Mouse (Mus musculus) midbrain, postnatal 0 days (tissue): ENCODE measurements around the gene E2f1. TPM values are rescaled to one million over a fixed set of nuclear protein-coding genes. Genes with fewer than 3 reads are reported as not detected.
A peak's percentile ranks its signal among the peaks of the same experiment; 100 is the strongest.

Experiments
- ATAC-seq: fragments of 200-750 bp; cut with Nextera tagmentation; 2 replicates; pipeline ENCODE4 v1.8.0; 2017; ENCODE audit warnings: moderate number of reproducible peaks, mild to moderate bottlenecking, moderate TSS enrichment, moderate library complexity; ENCODE audit not compliant: low FRiP score
- DNase-seq: peaks from one replicate; pipeline ENCODE4 v3.0.0-alpha.2; 2015; ENCODE audit warnings: low spot score
- H3K27ac ChIP-seq: fragments of 300-500 bp; sonication (generic); 2 replicates; pipeline ENCODE4 v1.5.1; 2014; ENCODE audit warnings: low read depth, mild to moderate bottlenecking, low read length, mixed read lengths
- H3K27me3 ChIP-seq: fragments of 300-500 bp; sonication (generic); 2 replicates; pipeline ENCODE4 v1.6.1; 2014; ENCODE audit warnings: low read length, control low read depth, mixed read lengths; ENCODE audit not compliant: insufficient read depth
- H3K36me3 ChIP-seq: fragments of 300-500 bp; sonication (generic); 2 replicates; pipeline ENCODE4 v1.6.1; 2014; ENCODE audit warnings: low read length, control low read depth, mixed read lengths; ENCODE audit not compliant: insufficient read depth
- H3K4me1 ChIP-seq: fragments of 300-500 bp; sonication (generic); 2 replicates; pipeline ENCODE4 v1.6.1; 2014; ENCODE audit warnings: mild to moderate bottlenecking, control low read depth, antibody characterized with exemption, low read length, mixed read lengths; ENCODE audit not compliant: insufficient read depth
- H3K4me2 ChIP-seq: fragments of 300-500 bp; sonication (generic); 2 replicates; pipeline ENCODE4 v1.6.1; 2014; ENCODE audit warnings: low read depth, mild to moderate bottlenecking, low read length, mixed read lengths; ENCODE audit not compliant: poor library complexity, severe bottlenecking
- H3K4me3 ChIP-seq: fragments of 300-500 bp; sonication (generic); 2 replicates; pipeline ENCODE4 v1.5.1; 2014; ENCODE audit warnings: low read depth, mild to moderate bottlenecking, low read length, moderate library complexity
- H3K9ac ChIP-seq: fragments of 300-500 bp; sonication (generic); replicated peaks from 2 replicates; pipeline ENCODE4 v1.6.1; 2014; ENCODE audit warnings: mild to moderate bottlenecking, low read length, moderate library complexity, mixed read lengths; ENCODE audit not compliant: poor library complexity, severe bottlenecking
- H3K9me3 ChIP-seq: fragments of 300-500 bp; sonication (generic); 2 replicates; pipeline ENCODE4 v1.6.1; 2016; ENCODE audit warnings: low read length, control low read depth
- CTCF ChIP-seq: IDR thresholded peaks from 2 replicates; pipeline ENCODE4 v1.5.1; 2016; ENCODE audit warnings: antibody characterized with exemption, mild to moderate bottlenecking
- WGBS: fragments of 180-500 bp; shearing (Covaris S2); extraction: QIAGEN DNeasy Blood & Tissue Kit; methylation state at CpG from one replicate; pipeline ENCODE4 v1.1.7; 2014; 5-methylcytosine and 5-hydroxymethylcytosine counted together
- polyA plus RNA-seq: library from polyadenylated mRNA; unstranded; fragments of >200 nt; fragmentation: Nextera tagmentation; extraction: Ambion mirVana; gene quantifications from 2 replicates; pipeline ENCODE4 v1.2.1, GENCODE M21; 2015
- total RNA-seq: library from RNA; depleted of rRNA; stranded (reverse); fragments of >200 nt; gene quantifications from 2 replicates; pipeline ENCODE4 v1.2.3, GENCODE M21; 2014; rRNA removed

The E2f1 gene
- total RNA-seq, result 2.0 and 2.3 TPM in 2 replicates
- 2.1 and 2.3 TPM in 2 replicates for polyA plus RNA-seq

DNA sequence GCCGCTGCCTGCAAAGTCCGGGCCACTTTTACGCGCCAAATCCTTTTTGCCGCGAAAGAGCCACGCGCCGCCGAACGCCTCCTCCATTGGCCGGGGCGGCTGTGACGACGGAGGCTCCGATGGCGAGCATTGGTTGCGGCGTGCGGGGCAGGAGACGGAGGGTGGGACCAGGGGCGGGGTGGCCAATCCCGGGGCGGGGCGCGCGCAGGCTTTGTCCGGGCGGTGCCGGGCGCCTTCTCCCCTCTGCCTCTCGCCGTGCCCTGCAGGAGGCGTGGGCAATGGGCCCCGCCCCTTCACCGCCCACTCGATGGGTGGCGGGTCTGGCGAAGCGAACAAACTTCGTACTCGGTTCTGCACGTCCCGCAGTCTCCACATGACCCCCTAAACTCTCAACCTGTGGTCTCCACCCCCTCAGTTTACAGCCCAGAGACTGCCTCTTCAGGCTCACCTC lies at the start of gene E2f1:
E2f1 (minus strand) TSS at position 57 of the 451 bp plus-strand sequence.
- WGBS, result under 1% methylated on average over 42 of the region's 44 CpGs
- DNase-seq, result peak; percentile 96
- peak; percentile 98 for ATAC-seq

GRCm38 (mm10) chr2:154617061-154617460 lies 47.4 kb upstream of the E2f1 start:
- H3K9me3 ChIP-seq, result no peaks in the 10 kb centered on the region
- H3K36me3 ChIP-seq, result no peaks in the 10 kb centered on the region; the same call in 1 of the 2 replicates
- no peak overlapping the region for H3K27ac ChIP-seq
- DNase-seq, result no peak
- no peak for ATAC-seq
- no peak overlapping the region for H3K9ac ChIP-seq
- H3K4me2 ChIP-seq, result no peak overlapping the region
- WGBS, result 99% methylated on average over 3 of the region's 3 CpGs
- no peak for TF ChIP-seq CTCF
- no peaks in the 10 kb centered on the region for H3K27me3 ChIP-seq
- no peak overlapping the region for H3K4me3 ChIP-seq
- 0 out of 2 replicates have a peak, but pooled peaks cover 8% of the 10 kb centered on the region for H3K4me1 ChIP-seq

More for the DNA sequence above, at the start of gene E2f1:
- 0 out of 2 replicates have a peak, but pooled peaks cover 5% of the 10 kb centered on the region for H3K4me1 ChIP-seq
- peak; percentile 21 for TF ChIP-seq CTCF
- H3K4me3 ChIP-seq, result peak within 1 kb of the TSS; percentile 70
- H3K27ac ChIP-seq, result no peak within 1 kb of the TSS
- peak within 1 kb of the TSS; percentile 29; the same call in 1 of the 2 replicates for H3K9ac ChIP-seq
- H3K9me3 ChIP-seq, result no peaks in the 10 kb centered on the region
- no peaks in the 10 kb centered on the region for H3K27me3 ChIP-seq
- no peaks in the 10 kb centered on the region for H3K36me3 ChIP-seq
- H3K4me2 ChIP-seq, result peak within 1 kb of the TSS; percentile 99

- no peak overlapping the region for H3K9ac ChIP-seq
- no peaks in the 10 kb centered on the region for H3K27me3 ChIP-seq
- no peaks in the 10 kb centered on the region; the same call in 1 of the 2 replicates for H3K36me3 ChIP-seq
- no peak for TF ChIP-seq CTCF
- WGBS, result 92% methylated on average over 5 of the region's 5 CpGs
- DNase-seq (no peak), ATAC-seq (no peak)
- H3K4me1 ChIP-seq, result 0 out of 2 replicates have a peak, but pooled peaks cover 8% of the 10 kb centered on the region
- no peak overlapping the region for H3K27ac ChIP-seq
- no peak overlapping the region for H3K4me3 ChIP-seq
- H3K9me3 ChIP-seq, result no peaks in the 10 kb centered on the region
- no peak overlapping the region for H3K4me2 ChIP-seq
Observed at GRCm38 (mm10) chr2:154615674-154616073, 46.0 kb upstream of the E2f1 start.

- Histone ChIP-seq H3K9me3 (no peaks in the 10 kb centered on the region), H3K9ac (no peak overlapping the region), H3K27ac (no peak overlapping the region), H3K36me3 (no peaks in the 10 kb centered on the region; the same call in 1 of the 2 replicates), H3K4me2 (peak overlapping the region; percentile 73), H3K4me3 (no peak overlapping the region), H3K27me3 (no peaks in the 10 kb centered on the region), H3K4me1 (0 out of 2 replicates have a peak, but pooled peaks cover 8% of the 10 kb centered on the region)
- WGBS, result 69% methylated on average over 19 of the region's 19 CpGs
- peak; percentile 24 for DNase-seq
- no peak for TF ChIP-seq CTCF
- no peak for ATAC-seq
Observed at GRCm38 (mm10) chr2:154614841-154615576, 45.3 kb upstream of the E2f1 start.

DNA sequence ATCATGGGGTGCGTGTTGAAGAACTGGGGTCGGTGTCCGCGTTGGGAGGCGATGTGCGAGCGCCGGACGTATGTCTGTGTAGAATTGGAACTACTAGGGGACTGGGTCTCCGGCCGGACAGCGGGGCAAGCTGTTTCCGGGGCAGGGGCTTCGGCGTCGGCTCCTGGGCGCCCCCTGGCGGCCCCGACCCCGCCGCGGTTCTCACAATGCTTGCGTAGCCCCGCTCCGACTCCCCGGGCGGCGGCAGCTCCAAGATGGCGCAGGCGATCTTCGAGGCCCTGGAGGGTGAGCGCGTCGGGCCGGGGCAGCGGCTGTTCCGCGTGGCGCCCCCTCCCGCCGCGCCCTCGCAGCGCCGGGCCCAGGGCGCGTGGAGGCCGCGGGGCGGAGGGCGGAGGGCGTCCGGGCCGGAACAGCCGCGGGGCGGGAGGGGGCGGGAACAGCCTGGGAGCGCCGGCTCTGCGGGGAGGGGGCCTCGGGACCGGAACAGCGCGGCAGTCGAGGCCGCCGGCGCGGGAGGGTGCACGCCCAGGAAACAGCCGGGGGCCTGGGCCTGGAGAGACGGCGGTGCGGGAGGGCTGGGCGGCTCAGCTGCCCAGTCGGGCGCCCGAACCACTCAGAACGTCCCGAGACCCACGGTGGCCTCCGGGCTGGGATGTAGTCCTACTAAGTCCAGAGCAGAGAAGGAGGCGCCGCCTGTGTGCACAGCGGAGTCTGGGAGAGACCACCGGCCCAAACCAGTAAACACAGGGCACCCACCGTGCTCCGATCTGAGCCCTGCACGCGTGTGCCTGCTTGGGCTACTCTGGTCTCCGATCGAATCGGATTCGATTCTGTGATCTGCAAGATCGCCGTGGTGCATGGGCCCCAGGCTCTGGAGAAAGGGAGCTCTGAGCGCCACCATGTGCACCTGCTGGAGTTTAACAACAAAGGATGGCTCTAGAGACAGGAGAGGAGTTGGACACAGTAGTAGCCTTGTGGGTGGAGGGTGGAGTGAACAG lies 43.7 kb upstream of the E2f1 start, which contains the start of the genes Zfp341 and 4930519P11Rik:
Zfp341 (plus strand) TSS at position 180 of the 998 bp plus-strand sequence.
4930519P11Rik (minus strand) TSS at position 320 of the 998 bp plus-strand sequence.
- Histone ChIP-seq H3K27me3 (no peaks in the 10 kb centered on the region), H3K9ac (peak within 1 kb of the TSS; percentile 79), H3K27ac (peak within 1 kb of the TSS; percentile 96), H3K36me3 (no peaks in the 10 kb centered on the region), H3K4me1 (0 out of 2 replicates have a peak, but pooled peaks cover 8% of the 10 kb centered on the region), H3K4me2 (peak within 1 kb of the TSS; percentile 73), H3K4me3 (peak within 1 kb of the TSS; percentile 54), H3K9me3 (no peaks in the 10 kb centered on the region)
- peak; percentile 82 for TF ChIP-seq CTCF
- ATAC-seq, result peak; percentile 92
- WGBS, result under 1% methylated on average over 85 of the region's 98 CpGs
- DNase-seq, result peak; percentile 94
